Mouse (Mus musculus) heart, postnatal 0 days (tissue): Measurements from ENCODE around the gene Bckdhb.

ENCODE experiments used
- CTCF ChIP-seq: IDR thresholded peaks from 2 replicates; pipeline ENCODE4 v1.5.1; 2016; ENCODE audit warnings: antibody characterized with exemption, control low read depth, low read depth
- EP300 ChIP-seq: IDR thresholded peaks from 2 replicates; pipeline ENCODE4 v1.6.1; 2016; ENCODE audit warnings: antibody characterized with exemption, low read depth

- TF ChIP-seq EP300, result no peak
- TF ChIP-seq CTCF, result no peak
These were observed 169.2 kb downstream of the Bckdhb start for GRCm38 (mm10) chr9:84094111-84094510.
